Mouse (Mus musculus): ENCODE data around the gene Plekha1.

DNA sequence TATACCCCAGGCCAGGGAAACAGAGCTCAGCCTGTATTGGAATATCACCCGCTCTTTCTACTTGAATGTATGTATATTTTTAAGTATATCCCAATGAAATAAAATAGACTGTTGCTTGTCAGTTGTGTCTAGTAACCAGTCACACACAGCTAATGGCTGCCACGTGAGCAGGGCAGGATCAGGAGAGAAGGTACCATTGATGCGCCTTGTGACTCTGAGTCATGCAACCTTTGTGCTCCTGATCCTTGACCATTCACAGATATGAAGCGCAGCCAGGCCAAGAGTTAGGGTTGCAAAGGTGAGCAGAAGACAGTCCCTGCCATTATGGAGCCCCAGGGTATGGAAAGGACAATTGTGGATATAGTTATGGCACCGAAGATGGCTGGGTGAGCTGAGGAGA lies 34.0 kb upstream of the Plekha1 start:
- TF ChIP-seq POLR2A (IDR thresholded peaks at IDR 0.05; ENCODE audit: borderline replicate concordance, low read depth, low read length) (no peak), CTCF (IDR thresholded peaks at IDR 0.05; ENCODE audit: low read depth, low read length) (no peak)
